Mouse (Mus musculus) erythroid progenitor cell, adult 5-6 weeks (primary cell): ENCODE measurements around the gene Slc25a41. TPM values are rescaled to one million over a fixed set of nuclear protein-coding genes. Genes with fewer than 3 reads are reported as not detected.

Experiments
- ATAC-seq: replicated peaks from 2 replicates; pipeline ENCODE4 v1.8.0; 2016; ENCODE audit warnings: moderate number of reproducible peaks, mild to moderate bottlenecking, moderate TSS enrichment, inconsistent platforms; ENCODE audit not compliant: poor library complexity, low FRiP score, severe bottlenecking
- total RNA-seq, 2 experiments: library from RNA; stranded (forward) in 1 of 2; stranded (reverse) in 1 of 2; fragments of 150-400 nt in 1 of 2; fragments of 186-747, 209-891 nt in 1 of 2; gene quantifications; 2 replicates each; pipeline versions ENCODE4 v1.2.3 to v1.2.4; 2015 to 2017; ENCODE audit warnings: low replicate concordance in 2 of 2

The Slc25a41 gene
- total RNA-seq, 2 experiments from 2014 or later: not detected

- ATAC-seq: no peak
Measured at GRCm38 (mm10) chr17:56999414-56999813, 42.0 kb downstream of the Slc25a41 start.

GRCm38 (mm10) chr17:56997029-56997667, 44.3 kb downstream of the Slc25a41 start, which contains the start of gene Alkbh7:
Gene Alkbh7 (plus strand): TSS chr17:56997339.
- ATAC-seq: peak; percentile 95

GRCm38 (mm10) chr17:56996506-56996905, 44.9 kb downstream of the Slc25a41 start:
- no peak for ATAC-seq

- ATAC-seq: no peak
Measured at GRCm38 (mm10) chr17:56995046-56995445, 46.4 kb downstream of the Slc25a41 start.

GRCm38 (mm10) chr17:56990966-56991365, 50.5 kb downstream of the Slc25a41 start:
- ATAC-seq: no peak

GRCm38 (mm10) chr17:56990115-56990746, 51.2 kb downstream of the Slc25a41 start, which contains the start of gene Clpp:
Gene Clpp (plus strand): TSS chr17:56990305.
- peak; percentile 97 for ATAC-seq

- ATAC-seq: peak; percentile 75
Measured at GRCm38 (mm10) chr17:56989467-56990114, 51.9 kb downstream of the Slc25a41 start.

GRCm38 (mm10) chr17:56988921-56989430, 52.5 kb downstream of the Slc25a41 start:
- no peak for ATAC-seq

GRCm38 (mm10) chr17:56988441-56988840, 53.0 kb downstream of the Slc25a41 start:
- no peak for ATAC-seq

GRCm38 (mm10) chr17:56986105-56986805, 55.2 kb downstream of the Slc25a41 start:
- no peak for ATAC-seq

GRCm38 (mm10) chr17:56985656-56986055, 55.8 kb downstream of the Slc25a41 start:
- ATAC-seq: no peak

GRCm38 (mm10) chr17:56984886-56985285, 56.6 kb downstream of the Slc25a41 start:
- ATAC-seq: no peak

Other genes starting within 250 kb of the Slc25a41 start
- 101 and 107 TPM in 2 replicates for gene Rfx2, start 210.6 kb downstream of the Slc25a41 start, total RNA-seq (2015; ENCODE audit: low replicate concordance)
- gene Rfx2, start 210.6 kb downstream of the Slc25a41 start, total RNA-seq (2017; ENCODE audit: low replicate concordance): 76.1 and 105 TPM in 2 replicates
- gene Acsbg2, start 167.2 kb downstream of the Slc25a41 start, total RNA-seq (2015; ENCODE audit: low replicate concordance): not detected in 2 replicates
- not detected in 2 replicates for gene Acsbg2, start 167.2 kb downstream of the Slc25a41 start, total RNA-seq (2017; ENCODE audit: low replicate concordance)
- not detected in 2 replicates for gene 1700061G19Rik, start 166.2 kb downstream of the Slc25a41 start, total RNA-seq (2015; ENCODE audit: low replicate concordance)
- gene 1700061G19Rik, start 166.2 kb downstream of the Slc25a41 start, total RNA-seq (2017; ENCODE audit: low replicate concordance): not detected in 2 replicates
- 3.4 and 9.4 TPM in 2 replicates for gene Mllt1, start 106.2 kb downstream of the Slc25a41 start, total RNA-seq (2015; ENCODE audit: low replicate concordance)
- gene Mllt1, start 106.2 kb downstream of the Slc25a41 start, total RNA-seq (2017; ENCODE audit: low replicate concordance): 4.4 and 6.4 TPM in 2 replicates
- gene Acer1, start 59.5 kb downstream of the Slc25a41 start, total RNA-seq (2015; ENCODE audit: low replicate concordance): not detected in 2 replicates
- not detected in 2 replicates for gene Acer1, start 59.5 kb downstream of the Slc25a41 start, total RNA-seq (2017; ENCODE audit: low replicate concordance)
- gene Clpp, start 51.3 kb downstream of the Slc25a41 start, total RNA-seq (2015; ENCODE audit: low replicate concordance): 2.2 and 26.8 TPM in 2 replicates
- 10.8 and 15.7 TPM in 2 replicates for gene Clpp, start 51.3 kb downstream of the Slc25a41 start, total RNA-seq (2017; ENCODE audit: low replicate concordance)
- not detected in 2 replicates for gene Alkbh7, start 44.3 kb downstream of the Slc25a41 start, total RNA-seq (2015; ENCODE audit: low replicate concordance)
- gene Alkbh7, start 44.3 kb downstream of the Slc25a41 start, total RNA-seq (2017; ENCODE audit: low replicate concordance): 6.2 TPM in 1 of 2 replicates, not detected in the other
- gene Pspn, start 41.6 kb downstream of the Slc25a41 start, total RNA-seq (2015; ENCODE audit: low replicate concordance): not detected in 2 replicates
- gene Pspn, start 41.6 kb downstream of the Slc25a41 start, total RNA-seq (2017; ENCODE audit: low replicate concordance): not detected in 2 replicates
- gene Gtf2f1, start 30.4 kb downstream of the Slc25a41 start, total RNA-seq (2015; ENCODE audit: low replicate concordance): 57.4 and 61.3 TPM in 2 replicates
- 70.8 and 90.7 TPM in 2 replicates for gene Gtf2f1, start 30.4 kb downstream of the Slc25a41 start, total RNA-seq (2017; ENCODE audit: low replicate concordance)
- not detected in 2 replicates for gene Gm17949, start 30.2 kb downstream of the Slc25a41 start, total RNA-seq (2015; ENCODE audit: low replicate concordance)
- not detected in 2 replicates for gene Gm17949, start 30.2 kb downstream of the Slc25a41 start, total RNA-seq (2017; ENCODE audit: low replicate concordance)
- gene Khsrp, start 10.1 kb downstream of the Slc25a41 start, total RNA-seq (2015; ENCODE audit: low replicate concordance): 87.6 and 97.7 TPM in 2 replicates
- gene Khsrp, start 10.1 kb downstream of the Slc25a41 start, total RNA-seq (2017; ENCODE audit: low replicate concordance): 85.6 and 85.9 TPM in 2 replicates
- gene Crb3, start 17.5 kb upstream of the Slc25a41 start, total RNA-seq (2015; ENCODE audit: low replicate concordance): not detected in 2 replicates
- gene Crb3, start 17.5 kb upstream of the Slc25a41 start, total RNA-seq (2017; ENCODE audit: low replicate concordance): not detected in 2 replicates
- 2.9 and 5.4 TPM in 2 replicates for gene Slc25a23, start 18.2 kb upstream of the Slc25a41 start, total RNA-seq (2015; ENCODE audit: low replicate concordance)
- not detected in 2 replicates for gene Slc25a23, start 18.2 kb upstream of the Slc25a41 start, total RNA-seq (2017; ENCODE audit: low replicate concordance)
- gene Dennd1c, start 36.9 kb upstream of the Slc25a41 start, total RNA-seq (2015; ENCODE audit: low replicate concordance): 6.1 and 12.2 TPM in 2 replicates
- gene Dennd1c, start 36.9 kb upstream of the Slc25a41 start, total RNA-seq (2017; ENCODE audit: low replicate concordance): 2.6 and 4.5 TPM in 2 replicates
- gene Tubb4a, start 46.1 kb upstream of the Slc25a41 start, total RNA-seq (2015; ENCODE audit: low replicate concordance): 1.4 TPM in 1 of 2 replicates, not detected in the other
- not detected in 2 replicates for gene Tubb4a, start 46.1 kb upstream of the Slc25a41 start, total RNA-seq (2017; ENCODE audit: low replicate concordance)
- gene Tnfsf9, start 63.7 kb upstream of the Slc25a41 start, total RNA-seq (2015; ENCODE audit: low replicate concordance): not detected in 2 replicates
- gene Tnfsf9, start 63.7 kb upstream of the Slc25a41 start, total RNA-seq (2017; ENCODE audit: low replicate concordance): not detected in 2 replicates
- gene Cd70, start 108.1 kb upstream of the Slc25a41 start, total RNA-seq (2015; ENCODE audit: low replicate concordance): not detected in 2 replicates
- not detected in 2 replicates for gene Cd70, start 108.1 kb upstream of the Slc25a41 start, total RNA-seq (2017; ENCODE audit: low replicate concordance)
- gene Tnfsf14, start 152.5 kb upstream of the Slc25a41 start, total RNA-seq (2015; ENCODE audit: low replicate concordance): 1.7 and 2.5 TPM in 2 replicates
- gene Tnfsf14, start 152.5 kb upstream of the Slc25a41 start, total RNA-seq (2017; ENCODE audit: low replicate concordance): 1.4 TPM in 1 of 2 replicates, not detected in the other
- 128 and 134 TPM in 2 replicates for gene C3, start 186.5 kb upstream of the Slc25a41 start, total RNA-seq (2015; ENCODE audit: low replicate concordance)
- 69.4 and 132 TPM in 2 replicates for gene C3, start 186.5 kb upstream of the Slc25a41 start, total RNA-seq (2017; ENCODE audit: low replicate concordance)
- 4.7 and 10.1 TPM in 2 replicates for gene Gpr108, start 206.8 kb upstream of the Slc25a41 start, total RNA-seq (2015; ENCODE audit: low replicate concordance)
- 2.8 and 4.4 TPM in 2 replicates for gene Gpr108, start 206.8 kb upstream of the Slc25a41 start, total RNA-seq (2017; ENCODE audit: low replicate concordance)
- not detected in 2 replicates for gene Trip10, start 207.8 kb upstream of the Slc25a41 start, total RNA-seq (2015; ENCODE audit: low replicate concordance)
- 7.1 TPM in 1 of 2 replicates, not detected in the other for gene Trip10, start 207.8 kb upstream of the Slc25a41 start, total RNA-seq (2017; ENCODE audit: low replicate concordance)
- 19.1 and 20.1 TPM in 2 replicates for gene Vav1, start 237.4 kb upstream of the Slc25a41 start, total RNA-seq (2015; ENCODE audit: low replicate concordance)
- gene Vav1, start 237.4 kb upstream of the Slc25a41 start, total RNA-seq (2017; ENCODE audit: low replicate concordance): 19.4 and 44.5 TPM in 2 replicates